Mouse (Mus musculus): ENCODE data around the gene Spp2. TPM values are rescaled to one million over a fixed set of nuclear protein-coding genes. Genes with fewer than 3 reads are reported as not detected.

Gene Spp2
- polyA plus RNA-seq, 1 experiment from 2014 or later: 0.23 TPM

GRCm38 (mm10) chr1:88468335-88468734 is 61.6 kb downstream of the Spp2 start:
- H3K27ac ChIP-seq (ENCODE audit: low read depth, low read length): no peak overlapping the region
- no peak for ATAC-seq (ENCODE audit: low read depth)
- H3K36me3 ChIP-seq (ENCODE audit: control insufficient read depth, insufficient read depth, low read length): no peaks in the 10 kb centered on the region
- H3K27me3 ChIP-seq (ENCODE audit: control insufficient read depth, insufficient read depth, low read length): no peaks in the 10 kb centered on the region
- no peaks in the 10 kb centered on the region for H3K9me3 ChIP-seq (ENCODE audit: control insufficient read depth, low read length)
- no peaks in the 10 kb centered on the region for H3K4me1 ChIP-seq (ENCODE audit: control insufficient read depth, insufficient read depth, low read length)
- H3K4me2 ChIP-seq (ENCODE audit: low read depth, low read length): no peak overlapping the region
- H3K9ac ChIP-seq (replicated peaks; ENCODE audit: low read depth, low read length): no peak overlapping the region
- 91% methylated on average over 2 of the region's 2 CpGs for WGBS
- no peak overlapping the region for H3K4me3 ChIP-seq (ENCODE audit: low read depth, low read length)

GRCm38 (mm10) chr1:88469746-88470145 is 63.0 kb downstream of the Spp2 start:
- Histone ChIP-seq H3K4me1 (ENCODE audit: control insufficient read depth, insufficient read depth, low read length) (no peaks in the 10 kb centered on the region), H3K27ac (ENCODE audit: low read depth, low read length) (no peak overlapping the region), H3K9me3 (ENCODE audit: control insufficient read depth, low read length) (no peaks in the 10 kb centered on the region), H3K27me3 (ENCODE audit: control insufficient read depth, insufficient read depth, low read length) (no peaks in the 10 kb centered on the region), H3K4me2 (ENCODE audit: low read depth, low read length) (no peak overlapping the region), H3K9ac (replicated peaks; ENCODE audit: low read depth, low read length) (no peak overlapping the region), H3K36me3 (ENCODE audit: control insufficient read depth, insufficient read depth, low read length) (no peaks in the 10 kb centered on the region), H3K4me3 (ENCODE audit: low read depth, low read length) (no peak overlapping the region)
- 96% methylated on average over 4 of the region's 4 CpGs for WGBS
- ATAC-seq (ENCODE audit: low read depth): no peak

DNA sequence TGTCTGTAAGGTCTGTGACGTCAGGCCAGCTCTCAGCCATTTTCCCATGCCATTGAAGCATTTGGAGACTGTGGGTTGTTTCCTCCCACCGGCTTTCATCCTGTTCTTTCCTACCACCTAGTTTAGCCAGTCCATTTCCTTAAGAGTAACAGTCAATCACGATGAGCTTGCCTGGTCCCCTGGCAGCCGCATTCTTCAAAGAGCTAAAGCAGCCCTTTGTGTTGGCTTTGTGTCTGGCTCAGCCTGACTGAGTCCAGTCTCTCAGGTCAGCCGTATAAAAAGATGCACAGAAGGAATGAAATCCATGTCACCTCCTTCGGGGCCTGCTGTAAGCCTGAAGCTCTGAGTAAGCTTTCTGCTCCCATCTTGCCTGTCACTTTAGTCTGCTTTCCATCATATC is 65.5 kb downstream of the Spp2 start:
- Histone ChIP-seq H3K27me3 (ENCODE audit: control insufficient read depth, insufficient read depth, low read length) (no peaks in the 10 kb centered on the region), H3K36me3 (ENCODE audit: control insufficient read depth, insufficient read depth, low read length) (no peaks in the 10 kb centered on the region), H3K4me2 (ENCODE audit: low read depth, low read length) (no peak overlapping the region), H3K27ac (ENCODE audit: low read depth, low read length) (no peak overlapping the region), H3K4me1 (ENCODE audit: control insufficient read depth, insufficient read depth, low read length) (no peaks in the 10 kb centered on the region), H3K9me3 (ENCODE audit: control insufficient read depth, low read length) (no peaks in the 10 kb centered on the region), H3K9ac (replicated peaks; ENCODE audit: low read depth, low read length) (no peak overlapping the region), H3K4me3 (ENCODE audit: low read depth, low read length) (no peak overlapping the region)
- no peak for ATAC-seq (ENCODE audit: low read depth)
- WGBS: 18% methylated on average over 6 of the region's 6 CpGs

- H3K4me2 ChIP-seq (ENCODE audit: low read depth, low read length): no peak overlapping the region
- H3K27ac ChIP-seq (ENCODE audit: low read depth, low read length): no peak overlapping the region
- H3K9me3 ChIP-seq (ENCODE audit: control insufficient read depth, low read length): no peaks in the 10 kb centered on the region
- no peak overlapping the region for H3K9ac ChIP-seq (replicated peaks; ENCODE audit: low read depth, low read length)
- no peaks in the 10 kb centered on the region for H3K36me3 ChIP-seq (ENCODE audit: control insufficient read depth, insufficient read depth, low read length)
- H3K27me3 ChIP-seq (ENCODE audit: control insufficient read depth, insufficient read depth, low read length): no peaks in the 10 kb centered on the region
- no peak for ATAC-seq (ENCODE audit: low read depth)
- H3K4me1 ChIP-seq (ENCODE audit: control insufficient read depth, insufficient read depth, low read length): peaks cover 9% of the 10 kb centered on the region; the same call in 1 of the 2 replicates
- no peak overlapping the region for H3K4me3 ChIP-seq (ENCODE audit: low read depth, low read length)
- 58% methylated on average over 2 of the region's 2 CpGs for WGBS
These were observed 67.1 kb downstream of the Spp2 start for GRCm38 (mm10) chr1:88473899-88474298.

DNA sequence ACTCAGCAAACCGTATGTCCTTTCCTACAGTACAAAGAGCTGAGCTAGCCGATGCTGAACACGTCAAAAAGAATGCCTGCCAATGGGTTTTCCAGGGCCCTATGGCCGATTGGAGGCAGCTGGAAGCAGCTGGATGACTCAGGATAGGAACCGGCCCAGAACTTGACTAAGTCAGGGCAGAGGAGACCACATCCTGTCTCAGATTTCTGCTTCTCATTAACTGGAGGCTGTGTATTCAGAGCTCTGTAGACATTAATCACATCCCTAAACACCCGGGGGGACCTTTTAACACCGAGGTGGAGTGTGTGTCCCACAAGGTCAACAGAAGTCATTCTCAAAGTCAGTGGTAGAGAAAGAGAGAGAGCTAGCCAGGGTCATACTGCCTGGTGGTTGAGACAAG is 67.8 kb downstream of the Spp2 start:
- Histone ChIP-seq H3K4me1 (ENCODE audit: control insufficient read depth, insufficient read depth, low read length) (peaks cover 9% of the 10 kb centered on the region; the same call in 1 of the 2 replicates), H3K4me3 (ENCODE audit: low read depth, low read length) (no peak overlapping the region), H3K27ac (ENCODE audit: low read depth, low read length) (no peak overlapping the region), H3K9me3 (ENCODE audit: control insufficient read depth, low read length) (no peaks in the 10 kb centered on the region), H3K4me2 (ENCODE audit: low read depth, low read length) (no peak overlapping the region), H3K27me3 (ENCODE audit: control insufficient read depth, insufficient read depth, low read length) (no peaks in the 10 kb centered on the region), H3K36me3 (ENCODE audit: control insufficient read depth, insufficient read depth, low read length) (no peaks in the 10 kb centered on the region), H3K9ac (replicated peaks; ENCODE audit: low read depth, low read length) (no peak overlapping the region)
- 62% methylated on average over 7 of the region's 7 CpGs for WGBS
- ATAC-seq (ENCODE audit: low read depth): no peak

GRCm38 (mm10) chr1:88475502-88475953 is 68.8 kb downstream of the Spp2 start:
- Histone ChIP-seq H3K4me2 (ENCODE audit: low read depth, low read length) (no peak overlapping the region), H3K36me3 (ENCODE audit: control insufficient read depth, insufficient read depth, low read length) (no peaks in the 10 kb centered on the region), H3K27ac (ENCODE audit: low read depth, low read length) (no peak overlapping the region), H3K9me3 (ENCODE audit: control insufficient read depth, low read length) (no peaks in the 10 kb centered on the region), H3K4me1 (ENCODE audit: control insufficient read depth, insufficient read depth, low read length) (peaks cover 9% of the 10 kb centered on the region; the same call in 1 of the 2 replicates), H3K27me3 (ENCODE audit: control insufficient read depth, insufficient read depth, low read length) (no peaks in the 10 kb centered on the region), H3K4me3 (ENCODE audit: low read depth, low read length) (no peak overlapping the region), H3K9ac (replicated peaks; ENCODE audit: low read depth, low read length) (no peak overlapping the region)
- ATAC-seq (ENCODE audit: low read depth): no peak
- 18% methylated on average over 8 of the region's 8 CpGs for WGBS

Other genes starting within 250 kb of the Spp2 start
- gene Ugt1a5, start 240.9 kb upstream of the Spp2 start, polyA plus RNA-seq (2014; fragmentation: Nextera tagmentation; extraction: Ambion mirVana): not detected in 2 replicates
- 0.15 TPM in 1 of 2 replicates, not detected in the other for gene Ugt1a2, start 206.4 kb upstream of the Spp2 start, polyA plus RNA-seq (2014; fragmentation: Nextera tagmentation; extraction: Ambion mirVana)
- gene Dnajb3, start 201.2 kb upstream of the Spp2 start, polyA plus RNA-seq (2014; fragmentation: Nextera tagmentation; extraction: Ambion mirVana): 12.4 and 13.3 TPM in 2 replicates
- gene Ugt1a1, start 195.0 kb upstream of the Spp2 start, polyA plus RNA-seq (2014; fragmentation: Nextera tagmentation; extraction: Ambion mirVana): not detected in 2 replicates
- 0.71 and 0.95 TPM in 2 replicates for gene Mroh2a, start 180.0 kb upstream of the Spp2 start, polyA plus RNA-seq (2014; fragmentation: Nextera tagmentation; extraction: Ambion mirVana)
- 55.8 and 71.7 TPM in 2 replicates for gene Hjurp, start 129.3 kb upstream of the Spp2 start, polyA plus RNA-seq (2014; fragmentation: Nextera tagmentation; extraction: Ambion mirVana)
- gene Trpm8, start 129.3 kb upstream of the Spp2 start, polyA plus RNA-seq (2014; fragmentation: Nextera tagmentation; extraction: Ambion mirVana): 0.07 TPM in 1 of 2 replicates, not detected in the other
- gene Glrp1, start 103.1 kb downstream of the Spp2 start, polyA plus RNA-seq (2014; fragmentation: Nextera tagmentation; extraction: Ambion mirVana): not detected in 2 replicates

All from neural tube, embryonic 14.5 days (tissue).